25 mouse cellular contexts compared by ENCODE assay signal in the genomic region with DNA sequence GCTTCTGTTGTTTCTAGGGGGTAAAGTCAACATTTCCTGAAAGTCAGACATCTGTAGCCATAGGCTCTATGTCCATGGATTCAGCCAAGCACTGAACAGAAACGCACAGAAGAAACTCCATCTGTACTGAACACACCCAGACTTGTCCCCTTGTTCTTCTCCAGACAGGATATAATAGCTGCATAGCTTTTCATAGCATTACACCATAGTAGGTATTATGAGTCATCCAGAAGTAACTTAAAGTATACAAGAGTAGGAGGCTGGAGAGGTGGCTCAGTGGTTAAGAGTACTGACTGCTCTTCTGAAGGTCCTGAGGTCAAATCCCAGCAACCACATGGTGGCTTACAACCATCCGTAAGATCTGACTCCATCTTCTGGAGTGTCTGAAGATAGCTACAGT. TPM values are rescaled to one million over a fixed set of nuclear protein-coding genes. Genes with fewer than 3 reads are reported as not detected.
DNase-seq lines count a peak whose midpoint lies in the region; ATAC-seq and TF ChIP-seq lines count a peak whose summit lies in the region.
"Had no signal": no experiment of that assay in that cellular context is flagged by ENCODE, and none has a peak within 500 bp of the region (broad histone marks: within the 10 kb centered on the region; RNA-seq: fewer than 3 reads in every experiment).

No protein-coding gene starts in this region.

- H3K36me3 ChIP-seq in intestine, embryonic 15.5 days, result peaks cover 56% of the 10 kb centered on the region

- no peak overlapping the region for H3K4me2 ChIP-seq in intestine, embryonic 15.5 days (replicated peaks)
- H3K4me2 ChIP-seq: forebrain, embryonic 12.5 days; forebrain, embryonic 15.5 days; heart, embryonic 11.5 days; hindbrain, embryonic 13.5 days had no signal

- no peak overlapping the region for H3K9ac ChIP-seq in intestine, embryonic 15.5 days
- H3K9ac ChIP-seq: forebrain, embryonic 12.5 days; forebrain, embryonic 15.5 days; hindbrain, embryonic 13.5 days had no signal

- no peak for TF ChIP-seq CTCF in embryonic fibroblast, embryonic 13.5 days (IDR thresholded peaks at IDR 0.05; ENCODE audit: borderline replicate concordance, insufficient read depth, low read length)

- no peak overlapping the region for H3K4me3 ChIP-seq in embryonic fibroblast, embryonic 13.5 days (ENCODE audit: insufficient read depth, low read length)
- no peak overlapping the region for H3K4me3 ChIP-seq in intestine, embryonic 15.5 days (replicated peaks)
- H3K4me3 ChIP-seq: forebrain, embryonic 12.5 days; forebrain, embryonic 15.5 days; hindbrain, embryonic 10.5 days; hindbrain, embryonic 13.5 days had no signal

- no peaks in the 10 kb centered on the region for H3K27me3 ChIP-seq in intestine, embryonic 15.5 days (replicated peaks)
- H3K27me3 ChIP-seq: forebrain, embryonic 12.5 days; forebrain, embryonic 15.5 days; hindbrain, embryonic 13.5 days had no signal

- no peak for DNase-seq in frontal cortex, postnatal 10 days (ENCODE audit: low spot score in 2 of 2)
- DNase-seq in 3T3-L1 (ENCODE audit: low read depth, low spot score), result peak; percentile 81
- DNase-seq in Muller cell, postnatal 12 days (ENCODE audit: inconsistent ontology term), result peak; percentile 9
- no peak for DNase-seq in heart, adult 18-20 months
- no peak for DNase-seq in heart, postnatal 10 days
- DNase-seq: adrenal gland, adult 8-10 months; adrenal gland, postnatal 25 days; cerebellum, adult 11-12 months; cerebellum, adult 8-10 months; cerebellum, postnatal 10 days; gastrocnemius, postnatal 10 days; heart, postnatal 36 days; kidney, adult 18-20 months had no signal

- H3K4me1 ChIP-seq in embryonic fibroblast, embryonic 13.5 days (ENCODE audit: control insufficient read depth, insufficient read depth, low read length), result peaks cover 7% of the 10 kb centered on the region; the same call in 1 of the 2 replicates
- H3K4me1 ChIP-seq in intestine, embryonic 15.5 days (replicated peaks), result no peaks in the 10 kb centered on the region
- H3K4me1 ChIP-seq: forebrain, embryonic 12.5 days; forebrain, embryonic 15.5 days had no signal

- intact Hi-C loops in heart, postnatal 10 days (cut with DNase I), result no loop called here

- no peaks in the 10 kb centered on the region for H3K9me3 ChIP-seq in intestine, embryonic 15.5 days
- H3K9me3 ChIP-seq: forebrain, embryonic 12.5 days; forebrain, embryonic 15.5 days; hindbrain, embryonic 10.5 days; hindbrain, embryonic 13.5 days had no signal

- 89% methylated on average over 2 of the region's 2 CpGs for WGBS in intestine, embryonic 15.5 days

- TF ChIP-seq POLR2A in embryonic fibroblast, embryonic 13.5 days (IDR thresholded peaks at IDR 0.05; ENCODE audit: low read depth, low read length), result no peak

- ATAC-seq in frontal cortex, adult (ENCODE audit: low TSS enrichment), result peak; percentile 42; the same call in 1 of the 2 replicates
- ATAC-seq in intestine, embryonic 15.5 days, result no peak
- ATAC-seq: activated CD4-positive, CD25-positive, alpha-beta regulatory T cell, adult 4 months; CD4-positive, CD25-positive, alpha-beta regulatory T cell, adult 4 months; forebrain, embryonic 15.5 days; hindbrain, embryonic 16.5 days; intestine, embryonic 16.5 days had no signal

- peak overlapping the region; percentile 82 for H3K27ac ChIP-seq in embryonic fibroblast, embryonic 13.5 days (ENCODE audit: insufficient read depth, low read length)
- no peak overlapping the region for H3K27ac ChIP-seq in intestine, embryonic 15.5 days
- H3K27ac ChIP-seq: forebrain, embryonic 12.5 days; forebrain, embryonic 15.5 days; hindbrain, embryonic 13.5 days had no signal

RNA-seq across cellular contexts. Expression of gene Mrnip, which starts 18.5 kb away (rescaled TPM):
- polyA plus RNA-seq in embryonic fibroblast, embryonic 13.5 days (2011; ENCODE audit: insufficient read length, low read depth, missing spikeins), result 2.9 and 3.7 TPM in 2 replicates
- total RNA-seq in heart, adult 18-20 months (2021), result 1 to 10 TPM; 2.4 to 3.0 TPM
- total RNA-seq in heart, postnatal 10 days (2021), result 1 to 10 TPM; 6.0 TPM
- polyA plus RNA-seq in intestine, embryonic 15.5 days (2015; fragmentation: Nextera tagmentation; extraction: Ambion mirVana), result 9.6 and 12.5 TPM in 2 replicates

RNA-seq across cellular contexts. Expression of gene Tbc1d9b, which starts 24.6 kb away (rescaled TPM):
- 72.3 and 76.8 TPM in 2 replicates for polyA plus RNA-seq in embryonic fibroblast, embryonic 13.5 days (2011; ENCODE audit: insufficient read length, low read depth, missing spikeins)
- 10 to 100 TPM; 40.2 to 45.6 TPM for total RNA-seq in heart, adult 18-20 months (2021)
- total RNA-seq in heart, postnatal 10 days (2021), result 10 to 100 TPM; 44.5 to 48.6 TPM
- 30.4 and 31.5 TPM in 2 replicates for polyA plus RNA-seq in intestine, embryonic 15.5 days (2015; fragmentation: Nextera tagmentation; extraction: Ambion mirVana)

RNA-seq across cellular contexts. Expression of gene Sqstm1, which starts 54.8 kb away (rescaled TPM):
- 332 and 376 TPM in 2 replicates for polyA plus RNA-seq in embryonic fibroblast, embryonic 13.5 days (2011; ENCODE audit: insufficient read length, low read depth, missing spikeins)
- 100 to 1,000 TPM; 367 to 455 TPM for total RNA-seq in heart, adult 18-20 months (2021)
- 100 to 1,000 TPM; 239 to 247 TPM for total RNA-seq in heart, postnatal 10 days (2021)
- 189 and 205 TPM in 2 replicates for polyA plus RNA-seq in intestine, embryonic 15.5 days (2015; fragmentation: Nextera tagmentation; extraction: Ambion mirVana)

RNA-seq across cellular contexts. Expression of gene Mgat4b, which starts 54.9 kb away (rescaled TPM):
- 35.1 and 41.8 TPM in 2 replicates for polyA plus RNA-seq in embryonic fibroblast, embryonic 13.5 days (2011; ENCODE audit: insufficient read length, low read depth, missing spikeins)
- total RNA-seq in heart, adult 18-20 months (2021), result 10 to 100 TPM; 70.3 to 79.9 TPM
- total RNA-seq in heart, postnatal 10 days (2021), result 100 to 1,000 TPM; 122 to 127 TPM
- 29.5 and 31.5 TPM in 2 replicates for polyA plus RNA-seq in intestine, embryonic 15.5 days (2015; fragmentation: Nextera tagmentation; extraction: Ambion mirVana)

Comparison
In these comparisons a context has a peak if more than half of its experiments do, and no peak if none do; other contexts are left out.
1. DNase-seq: peak in 3T3-L1 (single experiment) and Muller cell, postnatal 12 days (single experiment); none in frontal cortex, postnatal 10 days (0 of 2), heart, adult 18-20 months (0 of 2) and heart, postnatal 10 days (0 of 2).